ENCODE assay signal across 8 mouse cellular contexts in genomic region chr6:51459313-51460020, GRCm38 (mm10). TPM values are rescaled to one million over a fixed set of nuclear protein-coding genes. Genes with fewer than 3 reads are reported as not detected.
A peak's percentile ranks its signal among the peaks of the same experiment; 100 is the strongest.
DNase-seq lines count a peak whose midpoint lies in the region; ATAC-seq and TF ChIP-seq lines count a peak whose summit lies in the region.

No protein-coding gene starts in this region.

- H3K4me1 ChIP-seq in heart, postnatal 0 days (ENCODE audit: control insufficient read depth, insufficient read depth), result no peaks in the 10 kb centered on the region
- 0 out of 2 replicates have a peak, but pooled peaks cover 5% of the 10 kb centered on the region for H3K4me1 ChIP-seq in embryonic facial prominence, embryonic 13.5 days
- H3K4me1 ChIP-seq in limb, embryonic 11.5 days (ENCODE audit: control insufficient read depth, insufficient read depth, low read length), result 0 out of 2 replicates have a peak, but pooled peaks cover 3% of the 10 kb centered on the region
- H3K4me1 ChIP-seq in neural tube, embryonic 13.5 days (replicated peaks), result peaks cover 12% of the 10 kb centered on the region

- 45% methylated on average over 5 of the region's 5 CpGs for WGBS in heart, postnatal 0 days
- 36% methylated on average over 5 of the region's 5 CpGs for WGBS in embryonic facial prominence, embryonic 13.5 days
- WGBS in limb, embryonic 11.5 days, result 42% methylated on average over 5 of the region's 5 CpGs
- WGBS in neural tube, embryonic 13.5 days, result 37% methylated on average over 5 of the region's 5 CpGs

- H3K36me3 ChIP-seq in heart, postnatal 0 days (replicated peaks; ENCODE audit: control insufficient read depth, insufficient read depth, low read length), result peaks cover 44% of the 10 kb centered on the region
- H3K36me3 ChIP-seq in embryonic facial prominence, embryonic 13.5 days, result peaks cover 56% of the 10 kb centered on the region
- peaks cover 19% of the 10 kb centered on the region for H3K36me3 ChIP-seq in limb, embryonic 11.5 days (ENCODE audit: control insufficient read depth, insufficient read depth, low read length)
- peaks cover 60% of the 10 kb centered on the region for H3K36me3 ChIP-seq in neural tube, embryonic 13.5 days

- DNase-seq in heart, postnatal 0 days (ENCODE audit: low spot score), result no peak
- no peak for DNase-seq in heart, postnatal 25 days (ENCODE audit: low spot score)
- DNase-seq in limb, embryonic 11.5 days (ENCODE audit: low spot score), result peak; percentile 52
- DNase-seq in cerebellum, postnatal 10 days, result no peak
- DNase-seq in gastrocnemius, adult 8-10 months (ENCODE audit: low spot score in 2 of 2), result no peak
- DNase-seq in adrenal gland, adult 18-20 months (ENCODE audit: low spot score in 2 of 2), result no peak

- no peaks in the 10 kb centered on the region for H3K9me3 ChIP-seq in heart, postnatal 0 days (replicated peaks; ENCODE audit: control insufficient read depth, low read length)
- H3K9me3 ChIP-seq in embryonic facial prominence, embryonic 13.5 days, result no peaks in the 10 kb centered on the region
- H3K9me3 ChIP-seq in limb, embryonic 11.5 days (ENCODE audit: control insufficient read depth, low read length), result no peaks in the 10 kb centered on the region
- no peaks in the 10 kb centered on the region for H3K9me3 ChIP-seq in neural tube, embryonic 13.5 days

- H3K27me3 ChIP-seq in heart, postnatal 0 days (ENCODE audit: control insufficient read depth, insufficient read depth, low read length), result no peaks in the 10 kb centered on the region
- H3K27me3 ChIP-seq in embryonic facial prominence, embryonic 13.5 days, result no peaks in the 10 kb centered on the region
- H3K27me3 ChIP-seq in limb, embryonic 11.5 days (ENCODE audit: control insufficient read depth, insufficient read depth, low read length), result no peaks in the 10 kb centered on the region
- H3K27me3 ChIP-seq in neural tube, embryonic 13.5 days, result no peaks in the 10 kb centered on the region

- H3K9ac ChIP-seq in heart, postnatal 0 days (replicated peaks; ENCODE audit: low read depth, low read length), result no peak overlapping the region
- no peak overlapping the region for H3K9ac ChIP-seq in embryonic facial prominence, embryonic 13.5 days
- H3K9ac ChIP-seq in limb, embryonic 11.5 days (ENCODE audit: low read length), result no peak overlapping the region
- H3K9ac ChIP-seq in neural tube, embryonic 13.5 days, result no peak overlapping the region

- no peak overlapping the region for H3K4me3 ChIP-seq in heart, postnatal 0 days (ENCODE audit: low read depth, low read length)
- no peak overlapping the region for H3K4me3 ChIP-seq in embryonic facial prominence, embryonic 13.5 days
- no peak overlapping the region for H3K4me3 ChIP-seq in limb, embryonic 11.5 days (ENCODE audit: low read depth, low read length)
- no peak overlapping the region for H3K4me3 ChIP-seq in neural tube, embryonic 13.5 days

- H3K4me2 ChIP-seq in heart, postnatal 0 days (ENCODE audit: low read depth, low read length), result no peak overlapping the region
- H3K4me2 ChIP-seq in embryonic facial prominence, embryonic 13.5 days, result no peak overlapping the region
- H3K4me2 ChIP-seq in limb, embryonic 11.5 days (ENCODE audit: low read depth, severe bottlenecking), result no peak overlapping the region
- H3K4me2 ChIP-seq in neural tube, embryonic 13.5 days, result no peak overlapping the region

- no peak overlapping the region for H3K27ac ChIP-seq in heart, postnatal 0 days (ENCODE audit: low read depth)
- H3K27ac ChIP-seq in embryonic facial prominence, embryonic 13.5 days, result no peak overlapping the region
- no peak overlapping the region; the same call in 1 of the 2 replicates for H3K27ac ChIP-seq in limb, embryonic 11.5 days (replicated peaks; ENCODE audit: low read depth, low read length)
- no peak overlapping the region for H3K27ac ChIP-seq in neural tube, embryonic 13.5 days (replicated peaks)

- no peak for TF ChIP-seq EP300 in heart, postnatal 0 days (IDR thresholded peaks at IDR 0.05; ENCODE audit: low read depth)

- intact Hi-C loops in heart, postnatal 25 days (cut with DNase I), result no loop called here

- ATAC-seq in heart, postnatal 0 days (ENCODE audit: insufficient read depth, low read depth), result peak; percentile 32; the same call in 1 of the 2 replicates
- peak; percentile 48; the same call in 1 of the 2 replicates for ATAC-seq in embryonic facial prominence, embryonic 13.5 days (ENCODE audit: insufficient number of reproducible peaks, insufficient read depth, low FRiP score, low TSS enrichment, low read depth)
- peak; percentile 40; the same call in 1 of the 2 replicates for ATAC-seq in limb, embryonic 11.5 days (ENCODE audit: insufficient number of reproducible peaks, low FRiP score, low TSS enrichment, low read depth)
- peak; percentile 52 for ATAC-seq in neural tube, embryonic 13.5 days (ENCODE audit: low read depth)

- TF ChIP-seq CTCF in heart, postnatal 0 days (IDR thresholded peaks at IDR 0.05; ENCODE audit: low read depth), result no peak

RNA-seq across cellular contexts. Expression of gene Hnrnpa2b1, which starts 10.2 kb away (rescaled TPM):
- total RNA-seq in heart, postnatal 0 days (2014; rRNA removed; ENCODE audit: low replicate concordance), result 145 and 171 TPM in 2 replicates
- polyA plus RNA-seq in heart, postnatal 0 days (2015; fragmentation: Nextera tagmentation; extraction: Ambion mirVana), result 718 and 775 TPM in 2 replicates
- 100 to 1,000 TPM; 387 to 461 TPM for total RNA-seq in heart, postnatal 25 days (2021)
- polyA plus RNA-seq in embryonic facial prominence, embryonic 13.5 days (2015; fragmentation: Nextera tagmentation; extraction: Ambion mirVana), result 2,111 and 2,317 TPM in 2 replicates
- polyA plus RNA-seq in limb, embryonic 11.5 days (2014; fragmentation: Nextera tagmentation; extraction: Ambion mirVana), result 1,465 and 1,829 TPM in 2 replicates
- 1,536 and 1,756 TPM in 2 replicates for polyA plus RNA-seq in neural tube, embryonic 13.5 days (2015; fragmentation: Nextera tagmentation; extraction: Ambion mirVana)
- 100 to 1,000 TPM; 250 to 326 (median 277) TPM for total RNA-seq in gastrocnemius, adult 8-10 months (2022)
- 100 to 1,000 TPM; 553 to 646 TPM for total RNA-seq in adrenal gland, adult 18-20 months (2021)

RNA-seq across cellular contexts. Expression of gene Cbx3, which starts 10.7 kb away (rescaled TPM):
- 66.0 and 94.1 TPM in 2 replicates for total RNA-seq in heart, postnatal 0 days (2014; rRNA removed; ENCODE audit: low replicate concordance)
- 270 and 295 TPM in 2 replicates for polyA plus RNA-seq in heart, postnatal 0 days (2015; fragmentation: Nextera tagmentation; extraction: Ambion mirVana)
- 10 to 100 TPM; 64.6 to 73.5 TPM for total RNA-seq in heart, postnatal 25 days (2021)
- 550 and 557 TPM in 2 replicates for polyA plus RNA-seq in embryonic facial prominence, embryonic 13.5 days (2015; fragmentation: Nextera tagmentation; extraction: Ambion mirVana)
- polyA plus RNA-seq in limb, embryonic 11.5 days (2014; fragmentation: Nextera tagmentation; extraction: Ambion mirVana), result 677 and 697 TPM in 2 replicates
- 489 and 502 TPM in 2 replicates for polyA plus RNA-seq in neural tube, embryonic 13.5 days (2015; fragmentation: Nextera tagmentation; extraction: Ambion mirVana)
- 10 to 100 TPM; 42.8 to 52.3 (median 46.3) TPM for total RNA-seq in gastrocnemius, adult 8-10 months (2022)
- 10 to 100 TPM; 66.4 to 81.6 TPM for total RNA-seq in adrenal gland, adult 18-20 months (2021)

RNA-seq across cellular contexts. Expression of gene Nfe2l3, which starts 27.0 kb away (rescaled TPM):
- total RNA-seq in heart, postnatal 0 days (2014; rRNA removed; ENCODE audit: low replicate concordance), result 2.7 and 5.0 TPM in 2 replicates
- polyA plus RNA-seq in heart, postnatal 0 days (2015; fragmentation: Nextera tagmentation; extraction: Ambion mirVana), result 1.2 and 1.3 TPM in 2 replicates
- total RNA-seq in heart, postnatal 25 days (2021), result under 1 TPM; 0.31 to 0.53 TPM
- polyA plus RNA-seq in embryonic facial prominence, embryonic 13.5 days (2015; fragmentation: Nextera tagmentation; extraction: Ambion mirVana), result 2.0 and 3.6 TPM in 2 replicates
- 0.73 and 1.0 TPM in 2 replicates for polyA plus RNA-seq in limb, embryonic 11.5 days (2014; fragmentation: Nextera tagmentation; extraction: Ambion mirVana)
- polyA plus RNA-seq in neural tube, embryonic 13.5 days (2015; fragmentation: Nextera tagmentation; extraction: Ambion mirVana), result 2.8 and 3.2 TPM in 2 replicates
- total RNA-seq in gastrocnemius, adult 8-10 months (2022), result not detected
- total RNA-seq in adrenal gland, adult 18-20 months (2021), result under 1 TPM in 1 of 2 experiments, not detected in 1; 0.13 TPM
